Mouse (Mus musculus) thymus, postnatal 0 days (tissue): Measurements from ENCODE around the gene Stx1b. TPM values are rescaled to one million over a fixed set of nuclear protein-coding genes. Genes with fewer than 3 reads are reported as not detected.
A peak's percentile ranks its signal among the peaks of the same experiment; 100 is the strongest.
"Not testable (repeated sequence)": the region's sequence is repeated elsewhere in the genome, so short reads cannot be mapped to it uniquely, and the experiment has no call there.

Experiments
- DNase-seq: peaks from one replicate; pipeline ENCODE4 v3.0.0-alpha.2; 2015; ENCODE audit warnings: low spot score
- polyA plus RNA-seq: library from polyadenylated mRNA; unstranded; fragments of >200 nt; fragmentation: Nextera tagmentation; extraction: Ambion mirVana; gene quantifications from 2 replicates; pipeline ENCODE4 v1.2.1, GENCODE M21; 2015

The Stx1b gene
- polyA plus RNA-seq, 1 experiment from 2014 or later = 0.49 TPM

DNA sequence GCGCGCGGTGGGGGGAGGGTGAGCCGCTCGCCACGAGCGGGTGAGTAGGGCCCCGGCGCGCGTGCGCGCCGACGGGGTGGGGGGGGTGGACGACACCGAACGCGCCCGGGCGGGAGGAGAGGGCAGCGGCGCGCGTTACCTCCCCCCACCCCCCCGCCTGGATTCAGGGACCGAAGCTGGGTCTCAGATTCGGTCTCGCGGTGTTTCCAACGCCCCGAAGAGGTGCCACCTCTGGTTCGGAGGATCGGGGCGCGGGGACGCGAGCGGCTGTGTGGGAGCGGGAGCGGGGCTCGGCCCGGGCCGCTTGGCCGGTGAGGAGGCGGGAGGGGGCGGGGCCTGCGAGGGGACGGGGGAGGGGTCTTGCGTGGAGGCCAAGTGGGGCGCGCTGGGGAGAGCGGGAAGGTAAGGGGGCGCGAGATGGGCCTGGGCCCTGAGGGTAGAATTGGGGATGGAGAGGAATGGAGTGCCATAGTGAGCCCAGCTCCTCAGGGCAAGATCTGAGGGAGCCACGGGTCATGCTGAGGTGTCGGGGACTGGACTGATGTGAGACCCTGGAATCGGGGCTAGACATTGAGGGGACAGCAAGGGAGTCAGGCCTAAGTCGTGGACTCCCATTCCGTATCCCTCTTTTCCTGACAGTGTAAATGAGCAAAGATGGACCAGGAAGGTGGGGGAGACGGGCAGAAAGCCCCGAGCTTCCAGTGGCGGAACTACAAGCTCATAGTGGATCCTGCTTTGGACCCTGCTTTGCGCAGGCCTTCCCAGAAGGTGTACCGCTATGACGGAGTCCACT, 46.7 kb downstream of the Stx1b start:
- DNase-seq = no peak

DNA sequence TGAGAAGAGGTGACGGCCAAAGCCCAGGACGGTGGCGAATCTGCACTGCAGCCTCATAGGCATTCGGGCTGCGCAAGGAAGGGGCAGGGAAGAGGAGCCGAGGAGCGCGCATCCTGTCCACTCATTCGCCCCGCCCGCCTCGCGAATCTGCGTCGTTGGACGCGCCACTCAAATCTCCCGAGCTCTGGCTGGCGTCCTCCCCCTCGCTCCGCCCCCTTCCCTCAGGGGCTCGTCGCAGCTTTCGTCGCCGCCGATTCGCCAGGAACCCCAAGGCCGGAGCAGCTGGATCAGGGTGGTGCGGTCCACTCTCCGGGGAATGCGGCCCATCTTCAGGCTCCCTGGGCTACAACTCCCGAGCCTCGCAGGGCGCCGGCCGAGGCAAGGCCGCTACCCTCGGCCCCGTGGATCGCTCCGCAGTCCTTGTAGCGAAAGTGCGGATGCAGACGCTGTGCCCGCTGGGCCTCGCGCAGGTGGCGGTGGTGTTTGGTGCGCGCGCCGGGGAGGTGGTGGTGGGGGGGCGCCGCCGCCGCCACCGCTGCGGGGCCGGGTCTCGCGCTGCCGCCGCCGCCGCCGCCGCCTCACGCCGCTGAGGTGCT, 47.4 kb downstream of the Stx1b start:
- peak; percentile 97 for DNase-seq

DNA sequence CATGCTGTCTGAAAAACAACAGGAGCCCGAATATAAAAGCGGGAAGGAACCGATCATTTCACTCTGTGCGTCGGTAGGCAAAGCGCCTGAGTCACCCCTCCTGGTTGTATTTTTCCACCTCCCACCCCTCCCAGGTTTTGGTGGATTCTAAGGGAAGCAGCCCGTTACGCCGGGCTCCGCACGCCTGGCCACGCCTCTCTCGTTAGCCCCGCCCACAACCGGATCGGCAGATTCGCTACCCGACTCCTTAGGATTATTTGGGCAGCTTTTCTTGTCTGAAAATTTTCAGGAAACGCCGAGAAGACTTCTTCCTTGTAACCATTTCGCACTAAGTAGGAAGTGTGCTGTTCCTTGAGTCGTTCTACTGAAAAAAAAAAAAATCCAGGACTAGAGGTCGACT, 47.9 kb downstream of the Stx1b start, which contains the start of gene Setd1a:
TSS of gene Setd1a (plus strand) at position 245 of the 400 bp plus-strand sequence.
- peak; percentile 80 for DNase-seq

DNA sequence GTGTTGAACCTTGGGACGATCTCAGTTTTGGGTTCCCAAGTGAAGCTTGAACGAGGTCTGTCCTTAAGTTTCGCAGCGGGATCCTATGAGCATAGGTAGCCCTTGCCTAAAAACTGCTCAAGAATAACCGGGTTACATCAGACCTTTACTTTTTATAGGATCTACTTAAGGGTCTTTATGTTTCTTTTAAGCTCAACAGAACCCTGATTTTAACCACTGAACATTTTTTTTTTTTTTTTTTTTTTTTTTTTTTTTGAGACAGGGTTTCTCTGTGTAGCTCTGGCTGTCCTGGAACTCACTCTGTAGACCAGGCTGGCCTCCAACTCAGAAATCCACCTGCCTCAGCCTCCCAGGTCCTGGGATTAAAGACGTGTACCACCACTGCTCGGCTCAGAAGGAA, 48.5 kb downstream of the Stx1b start:
- DNase-seq = not testable (repeated sequence)

DNA sequence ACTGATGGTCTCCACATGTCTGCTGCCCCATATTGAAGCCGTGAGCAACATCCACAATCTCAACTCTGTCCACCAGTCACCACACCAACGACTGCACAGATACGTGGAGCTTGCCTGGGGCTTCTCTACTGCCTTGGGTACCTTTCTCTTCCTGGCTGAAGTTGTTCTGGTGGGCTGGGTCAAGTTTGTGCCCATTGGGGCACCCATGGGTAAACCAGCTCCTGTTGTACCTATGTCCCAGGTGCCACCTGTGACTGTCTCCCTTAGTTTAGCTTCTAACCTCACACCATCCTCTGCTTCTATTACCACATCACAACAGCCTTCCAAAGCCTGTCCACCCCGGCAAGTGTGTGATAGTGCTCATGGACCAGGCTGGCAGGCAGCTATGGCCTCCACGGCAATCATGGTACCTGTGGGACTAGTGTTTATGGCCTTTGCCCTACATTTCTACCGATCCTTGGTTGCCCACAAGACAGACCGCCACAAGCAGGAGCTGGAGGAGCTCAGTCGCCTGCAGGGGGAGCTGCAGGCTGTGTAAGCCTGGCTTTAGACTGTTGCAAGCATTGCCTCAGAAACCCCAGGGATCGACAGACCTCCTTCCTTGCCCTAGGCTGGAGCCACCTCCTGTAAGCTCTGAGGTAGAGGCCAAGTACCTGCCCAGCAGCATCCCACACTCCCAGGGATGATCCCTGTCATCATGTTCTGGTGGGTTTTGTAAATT, 50.5 kb downstream of the Stx1b start:
- peak; percentile 85 for DNase-seq

DNA sequence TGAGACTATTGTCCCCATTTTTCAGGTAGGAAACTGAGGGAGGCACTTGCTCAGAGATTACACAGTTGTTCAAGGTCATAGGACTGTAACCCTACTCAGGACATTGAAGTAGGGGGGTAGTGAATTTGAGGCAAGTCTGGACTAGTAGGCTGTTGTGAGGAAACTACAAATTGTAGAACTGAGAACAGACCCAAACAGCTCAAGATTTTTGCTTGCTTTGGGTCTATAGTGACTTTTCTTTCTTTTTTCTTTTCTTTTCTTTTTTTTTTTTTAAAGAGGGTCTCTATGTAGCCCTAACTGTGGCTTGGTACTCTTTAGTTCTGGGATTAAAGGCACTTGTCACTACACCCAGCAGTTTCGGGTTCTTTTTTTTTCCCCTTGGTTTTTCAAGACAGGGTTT, 51.8 kb downstream of the Stx1b start:
- no peak for DNase-seq

DNA sequence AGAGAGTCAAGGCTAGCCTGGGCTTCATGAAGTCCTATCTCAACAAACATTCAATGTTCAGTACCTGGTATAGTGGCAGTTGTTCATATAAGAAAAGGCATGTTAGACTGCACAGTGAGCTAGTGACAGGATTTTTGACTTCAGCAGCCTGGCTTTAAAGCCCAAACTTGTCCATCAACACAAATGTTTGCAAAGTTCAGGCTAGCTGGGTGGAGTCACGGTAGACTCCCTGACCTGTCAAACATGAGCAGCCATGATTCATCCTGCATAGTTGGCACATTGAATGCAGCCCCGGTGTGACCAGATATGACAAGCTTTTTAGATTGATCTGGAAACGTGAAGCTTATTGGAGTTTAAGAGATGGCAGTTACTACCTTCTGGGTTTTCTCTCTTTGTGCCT, 52.3 kb downstream of the Stx1b start:
- no peak for DNase-seq

DNA sequence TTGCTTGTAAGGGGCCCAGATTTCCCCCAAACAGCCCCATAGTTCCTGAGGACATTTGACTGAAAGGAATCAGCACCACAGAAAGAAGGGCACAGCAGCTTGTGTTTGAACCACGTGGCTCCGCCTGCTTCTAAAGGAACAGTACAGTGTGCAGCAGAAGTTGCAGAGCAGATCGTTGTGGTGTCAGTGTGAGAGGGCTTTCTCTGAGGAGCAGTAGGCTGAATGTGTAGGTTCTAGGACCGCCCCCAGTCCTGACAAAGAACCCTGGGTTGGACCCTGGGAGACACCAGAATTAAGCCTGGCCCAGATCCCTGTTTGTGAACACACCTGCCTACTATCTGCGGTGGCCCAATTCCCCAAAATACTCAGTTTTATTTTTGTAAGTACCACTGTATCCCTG, 53.1 kb downstream of the Stx1b start:
- peak; percentile 57 for DNase-seq

DNA sequence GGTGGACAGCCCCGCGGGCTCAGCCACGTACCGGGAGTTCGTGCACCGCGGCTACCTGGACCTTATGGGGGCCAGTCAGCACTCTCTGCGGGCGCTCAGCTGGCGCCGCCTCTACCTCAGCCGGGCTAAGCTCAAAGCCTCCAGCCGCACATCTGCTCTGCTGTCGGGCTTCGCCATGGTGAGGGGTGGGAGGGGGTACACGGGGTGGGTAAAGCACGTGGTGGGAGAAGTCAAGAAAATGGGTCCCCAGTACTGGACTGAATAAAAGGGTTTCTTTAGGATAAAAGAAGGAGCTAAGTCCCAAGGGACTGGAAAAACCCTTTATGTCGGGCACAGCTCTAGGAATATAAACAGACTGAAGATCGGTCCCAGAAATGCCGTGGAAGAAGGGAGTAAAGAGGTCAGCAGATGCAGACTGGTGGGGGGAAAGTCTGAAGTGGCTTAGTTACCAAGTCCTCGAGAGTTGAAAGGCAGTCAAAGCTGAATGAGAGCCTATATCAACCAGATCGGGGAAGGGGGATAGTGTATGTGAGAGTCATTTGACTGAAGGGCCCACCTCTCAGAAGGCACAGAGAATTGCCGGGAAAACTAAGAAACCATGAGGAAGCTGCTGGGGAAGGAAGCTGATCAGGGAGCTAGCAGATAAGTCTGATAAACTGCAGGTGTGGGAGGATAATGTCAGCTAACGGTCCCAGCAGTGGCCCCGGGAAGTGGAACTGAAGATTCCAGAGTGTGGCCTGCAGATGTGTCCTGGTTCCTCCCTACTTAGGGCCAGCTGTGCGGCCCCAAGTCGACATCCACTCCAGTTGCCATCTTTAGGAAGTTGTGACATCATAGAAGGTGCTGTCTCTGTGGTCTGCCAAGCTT, 54.1 kb downstream of the Stx1b start:
- peak; percentile 45 for DNase-seq

DNA sequence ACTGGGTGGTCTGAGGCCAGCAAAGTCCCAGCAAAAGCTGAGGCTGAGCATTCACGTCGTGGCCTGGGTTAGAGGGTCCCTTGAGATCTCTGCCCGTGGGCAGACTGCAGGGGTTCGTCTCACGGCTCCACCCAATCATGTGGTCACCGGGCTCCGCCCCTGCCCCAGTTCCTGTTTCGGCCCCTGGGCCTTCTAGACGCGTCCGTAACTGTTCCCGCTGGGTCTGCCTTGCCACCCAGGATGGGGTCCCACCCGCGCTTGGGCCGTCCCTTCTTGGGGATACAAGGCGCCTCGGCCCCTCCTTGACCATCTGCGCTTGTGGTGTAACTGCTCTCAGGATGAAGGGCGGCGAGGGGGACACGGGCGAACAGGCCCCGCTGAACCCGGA, 54.7 kb downstream of the Stx1b start, which contains the start of gene Orai3:
TSS of gene Orai3 (plus strand) at position 165 of the 388 bp plus-strand sequence.
- DNase-seq = peak; percentile 50

DNA sequence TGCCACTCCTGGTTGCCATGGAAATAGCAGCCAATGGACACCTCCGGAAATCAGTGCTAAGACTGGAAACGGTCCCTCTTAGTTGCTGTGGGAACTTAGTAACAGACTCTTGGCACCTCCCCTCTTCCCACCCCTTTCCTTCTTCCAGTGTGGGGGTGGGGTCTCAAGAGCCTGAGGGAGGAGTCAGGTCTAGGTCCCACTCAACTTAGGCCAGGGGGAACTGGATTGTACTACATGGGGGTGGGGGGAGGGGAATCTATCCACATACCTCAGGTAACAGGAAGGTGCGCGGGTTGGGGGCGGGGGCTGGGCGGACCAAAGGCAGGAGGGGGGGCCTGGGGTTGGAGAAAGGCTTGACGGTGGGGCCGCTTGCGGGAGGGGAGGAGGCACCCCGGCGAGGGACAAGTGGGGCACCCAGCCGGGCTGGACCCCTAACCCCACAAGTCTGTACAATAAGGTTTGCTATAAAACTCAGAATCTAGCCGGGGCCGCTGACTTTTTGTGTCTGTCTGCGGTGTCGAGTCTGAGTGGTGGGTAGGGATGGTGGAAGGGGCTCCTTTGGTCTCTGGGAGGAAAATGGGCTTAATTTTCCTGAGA, 55.3 kb downstream of the Stx1b start:
- peak; percentile 68 for DNase-seq

DNA sequence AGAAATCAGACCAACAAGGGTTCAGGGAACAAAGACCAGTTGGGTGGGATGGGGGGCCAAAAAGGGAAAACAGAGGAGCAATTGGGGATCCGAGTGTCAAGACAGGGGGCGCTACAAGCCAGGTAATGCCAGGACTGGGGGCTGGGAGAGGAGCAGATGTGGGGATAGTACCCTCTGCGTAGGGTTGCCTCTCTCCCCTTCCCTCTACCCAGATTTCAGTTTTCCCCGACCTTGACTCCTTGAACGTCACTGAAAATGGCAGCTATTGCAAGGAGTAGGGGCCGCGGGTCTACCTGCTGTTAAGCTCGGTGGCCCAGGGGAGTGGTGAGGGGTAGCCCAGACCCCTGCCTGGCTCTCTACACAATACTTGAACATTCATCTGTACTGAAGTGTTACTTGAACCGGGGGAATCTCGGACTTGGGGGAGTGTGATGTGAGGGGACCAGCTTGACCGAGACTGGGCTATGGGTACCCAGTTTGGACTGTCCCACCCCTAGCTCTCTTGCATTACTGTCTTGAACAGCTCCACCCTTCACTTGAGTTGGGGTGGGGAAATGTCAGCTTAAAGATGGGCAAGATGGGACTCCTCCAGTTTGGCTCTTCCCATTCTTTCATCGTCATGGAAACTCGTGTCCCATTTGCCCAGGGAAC, 55.9 kb downstream of the Stx1b start:
- DNase-seq = peak; percentile 41

DNA sequence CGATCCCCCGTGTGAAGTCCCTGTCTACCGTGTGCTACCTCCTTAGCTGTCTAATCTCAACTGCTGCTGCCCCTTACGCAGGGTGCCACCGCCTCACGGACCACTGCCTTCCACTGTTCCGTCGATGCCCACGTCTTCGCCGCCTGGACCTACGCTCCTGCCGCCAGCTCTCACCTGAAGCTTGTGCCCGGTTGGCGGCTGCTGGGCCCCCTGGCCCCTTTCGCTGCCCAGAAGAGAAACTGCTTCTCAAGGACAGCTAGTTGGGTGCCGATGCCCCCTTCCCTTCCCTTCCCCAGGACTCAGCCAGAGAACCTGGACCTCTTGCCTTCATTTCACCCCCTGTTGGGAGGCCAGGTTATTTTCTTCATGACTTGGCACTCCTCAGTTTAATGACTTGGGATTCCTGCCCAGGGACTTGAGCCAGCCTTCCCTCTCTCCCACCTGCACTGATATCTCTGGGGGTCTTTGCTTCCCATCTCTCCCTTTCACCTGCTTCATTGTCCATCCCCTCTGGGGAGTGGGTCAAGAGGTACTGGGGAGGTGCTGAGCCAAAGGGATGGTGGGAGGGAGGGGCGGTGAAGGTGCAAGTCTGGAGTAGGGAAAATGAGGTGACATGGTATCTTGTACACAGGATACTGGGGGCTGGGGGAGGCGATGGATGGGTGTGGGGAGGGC, 56.5 kb downstream of the Stx1b start:
- DNase-seq = no peak

DNA sequence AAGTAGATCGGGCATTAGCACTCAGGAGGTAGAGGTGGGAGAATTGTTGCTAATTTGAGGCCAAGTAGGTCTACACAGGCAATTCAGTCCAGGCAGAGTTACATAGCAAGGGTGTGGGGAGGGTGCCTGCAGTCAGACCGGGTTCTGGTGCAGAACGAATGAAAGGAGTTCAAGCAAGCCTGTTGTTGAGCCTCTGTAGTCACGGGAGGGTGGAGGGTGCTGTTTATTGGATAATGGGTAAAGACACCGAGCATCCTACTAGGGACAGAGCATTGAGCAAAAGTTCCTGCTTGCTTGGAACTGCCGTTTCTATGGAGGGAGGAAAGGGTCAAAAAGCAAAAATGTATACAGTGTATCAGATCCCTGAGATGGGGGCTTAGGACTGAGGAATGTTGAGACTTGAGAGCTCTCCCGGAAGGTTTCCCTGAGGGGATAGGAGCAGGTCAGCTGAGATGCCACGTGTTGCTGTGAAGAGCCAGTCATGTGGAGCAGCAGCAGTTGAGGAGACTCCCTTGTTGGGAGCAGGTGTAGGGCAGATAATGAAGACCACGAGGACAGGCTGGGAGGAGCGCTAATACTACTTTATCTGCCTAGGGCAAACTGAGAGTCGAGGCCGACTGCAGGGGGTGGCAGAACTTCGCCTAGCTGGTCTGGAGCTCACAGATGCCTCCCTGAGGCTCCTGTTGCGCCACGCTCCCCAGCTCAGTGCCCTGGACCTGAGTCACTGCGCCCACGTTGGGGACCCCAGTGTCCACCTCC, 57.3 kb downstream of the Stx1b start:
- no peak for DNase-seq

DNA sequence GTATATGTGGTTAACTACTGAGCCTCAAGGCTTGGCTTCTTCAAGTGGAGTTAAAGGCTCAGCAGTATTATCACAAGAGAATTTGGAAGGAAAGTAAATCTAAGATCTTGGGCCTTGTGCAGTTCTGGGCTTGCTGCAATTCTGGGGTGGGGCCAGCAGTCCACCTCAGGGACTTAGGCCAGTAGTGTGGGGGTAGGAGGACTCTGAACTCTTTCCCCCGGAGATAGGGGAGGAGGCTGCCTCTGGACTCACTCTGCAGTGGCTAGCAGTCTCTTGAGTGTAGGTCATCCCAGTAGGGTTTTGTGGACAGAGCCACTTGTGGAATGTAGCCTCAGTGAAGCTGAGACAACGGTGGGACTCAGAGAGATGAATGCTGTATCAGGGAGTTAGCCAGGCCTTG, 58.6 kb downstream of the Stx1b start:
- no peak for DNase-seq

DNA sequence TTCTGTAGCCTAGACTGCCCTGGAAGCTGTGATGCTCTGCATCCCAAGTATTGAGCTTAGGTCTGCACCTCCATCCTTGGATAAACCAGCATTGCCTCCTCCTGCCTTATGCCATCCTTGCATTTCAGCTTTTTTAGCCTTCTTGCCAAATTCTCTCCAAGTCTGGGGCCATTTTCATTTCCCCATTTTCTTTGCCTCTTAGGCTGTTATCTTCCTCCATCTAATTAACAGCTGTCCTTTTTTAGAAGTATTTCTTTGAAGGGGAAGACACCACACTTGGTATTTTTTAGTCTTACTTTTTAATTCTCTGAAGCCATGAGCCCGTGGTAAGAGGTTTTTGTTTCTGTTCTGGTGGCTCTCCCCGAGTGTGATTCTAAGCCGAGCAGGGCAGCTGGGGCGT, 60.7 kb downstream of the Stx1b start:
- DNase-seq = no peak

DNA sequence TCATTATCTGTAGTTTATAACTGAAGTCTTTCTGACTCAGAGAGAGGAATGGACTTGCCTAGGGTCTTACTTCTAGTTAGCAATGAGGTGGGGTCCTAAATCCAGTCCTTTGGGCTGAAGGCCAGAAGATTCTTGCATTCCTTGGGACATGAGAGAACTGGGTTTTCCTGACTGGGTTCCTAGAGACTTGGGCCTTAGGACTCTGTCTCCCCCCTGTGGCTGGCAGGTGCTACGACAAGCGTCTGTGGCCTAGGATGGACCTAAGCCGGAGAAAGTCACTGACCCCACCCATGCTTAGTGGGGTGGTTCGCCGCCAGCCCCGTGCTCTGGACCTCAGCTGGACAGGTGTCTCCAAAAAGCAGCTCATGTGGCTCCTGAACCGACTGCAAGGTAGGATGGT, 63.3 kb downstream of the Stx1b start:
- peak; percentile 58 for DNase-seq

DNA sequence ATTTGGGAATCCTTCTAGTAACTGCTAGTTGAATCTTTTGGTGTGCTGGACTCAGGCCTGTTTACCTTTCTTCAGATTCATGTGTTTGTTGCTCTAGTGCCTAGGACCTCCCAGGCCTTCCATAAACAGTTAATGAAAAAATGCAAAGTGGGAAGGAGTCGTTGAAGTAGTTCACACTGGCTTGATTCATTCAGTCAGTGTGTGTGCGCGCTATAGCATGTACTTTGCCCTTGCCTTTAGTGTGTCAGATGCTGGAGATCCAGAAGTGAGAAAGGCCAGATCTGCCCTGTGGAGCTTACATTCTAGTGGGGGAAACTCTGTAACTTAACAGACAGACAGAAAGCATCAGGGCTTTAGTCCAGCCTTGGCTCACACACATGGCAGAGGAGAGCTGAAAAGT, 63.9 kb downstream of the Stx1b start:
- DNase-seq = no peak

DNA sequence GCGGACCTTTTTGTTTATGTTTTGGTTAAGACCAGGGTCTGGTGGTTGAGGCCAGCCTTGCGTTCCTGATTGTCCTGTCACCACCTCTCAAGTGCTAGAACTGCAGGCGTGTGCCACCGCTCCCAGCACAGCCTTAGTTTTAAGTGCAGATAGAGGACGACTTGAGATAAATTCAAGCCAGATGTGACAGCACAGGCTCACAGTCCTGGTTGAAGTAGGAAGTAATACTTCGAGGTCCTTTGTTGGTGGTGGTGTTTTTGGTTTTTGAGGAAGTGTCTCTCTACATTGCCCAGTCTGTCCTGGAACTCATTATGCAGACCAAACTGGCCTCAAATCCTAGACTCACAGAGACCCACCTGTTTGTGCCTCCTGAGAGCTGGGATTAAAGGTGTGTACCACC, 64.6 kb downstream of the Stx1b start:
- DNase-seq = no peak
